Mouse (Mus musculus) monocyte, adult 2 months (primary cell): ENCODE measurements around the gene Capn13.
"Not testable (repeated sequence)": the region's sequence is repeated elsewhere in the genome, so short reads cannot be mapped to it uniquely, and the experiment has no call there.

Experiments
- DNase-seq, 2 experiments: peaks; one replicate each; pipeline ENCODE4 v3.0.0; 2022; ENCODE audit warnings: low spot score in 2 of 2, low read depth in 1 of 2

Capn13 gene

GRCm38 (mm10) chr17:73282702-73283101 is 118.0 kb downstream of the Capn13 start:
- not testable (repeated sequence) for DNase-seq

DNA sequence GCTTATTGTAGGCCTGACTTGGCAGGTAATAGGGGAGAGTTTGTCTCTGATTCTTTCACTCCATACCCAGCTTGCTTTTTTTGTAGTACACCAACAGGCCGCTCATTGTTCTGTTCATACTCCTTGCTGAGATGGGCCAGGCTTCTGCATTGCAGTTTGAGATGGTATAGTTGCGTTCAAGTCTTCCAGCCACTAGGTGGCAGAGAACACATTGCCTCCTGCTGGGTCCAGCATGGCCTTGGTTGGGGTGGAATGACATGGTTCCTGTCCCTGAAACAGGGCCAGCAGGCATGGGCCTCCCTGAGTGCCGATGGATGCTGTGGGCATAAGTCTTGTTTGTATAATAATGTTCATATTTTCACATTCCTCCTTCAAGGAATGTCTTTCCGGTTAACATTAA is 122.9 kb downstream of the Capn13 start:
- no peak for DNase-seq

GRCm38 (mm10) chr17:73275066-73275465 is 125.6 kb downstream of the Capn13 start:
- DNase-seq, result no peak

DNA sequence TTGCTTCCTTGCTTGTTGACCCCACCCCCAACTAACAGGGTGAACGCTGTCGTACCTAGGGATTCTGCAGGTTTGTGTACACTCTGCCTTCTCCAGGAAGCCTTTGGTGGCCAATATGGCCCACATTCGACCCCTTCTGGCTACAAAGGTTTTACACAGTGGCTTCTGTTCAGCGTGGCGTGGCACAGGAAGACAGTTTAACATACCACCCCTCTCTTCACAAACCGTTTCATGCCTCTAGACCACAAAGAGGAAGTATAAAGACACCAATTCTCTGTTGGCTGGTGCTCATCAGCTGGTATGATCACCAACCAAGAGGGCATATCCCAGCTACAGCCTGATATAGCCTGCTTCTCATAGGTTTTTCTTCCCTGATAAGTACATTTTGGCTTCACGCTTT is 126.9 kb downstream of the Capn13 start:
- no peak for DNase-seq

GRCm38 (mm10) chr17:73271797-73272600 is 128.7 kb downstream of the Capn13 start:
- no peak for DNase-seq

DNA sequence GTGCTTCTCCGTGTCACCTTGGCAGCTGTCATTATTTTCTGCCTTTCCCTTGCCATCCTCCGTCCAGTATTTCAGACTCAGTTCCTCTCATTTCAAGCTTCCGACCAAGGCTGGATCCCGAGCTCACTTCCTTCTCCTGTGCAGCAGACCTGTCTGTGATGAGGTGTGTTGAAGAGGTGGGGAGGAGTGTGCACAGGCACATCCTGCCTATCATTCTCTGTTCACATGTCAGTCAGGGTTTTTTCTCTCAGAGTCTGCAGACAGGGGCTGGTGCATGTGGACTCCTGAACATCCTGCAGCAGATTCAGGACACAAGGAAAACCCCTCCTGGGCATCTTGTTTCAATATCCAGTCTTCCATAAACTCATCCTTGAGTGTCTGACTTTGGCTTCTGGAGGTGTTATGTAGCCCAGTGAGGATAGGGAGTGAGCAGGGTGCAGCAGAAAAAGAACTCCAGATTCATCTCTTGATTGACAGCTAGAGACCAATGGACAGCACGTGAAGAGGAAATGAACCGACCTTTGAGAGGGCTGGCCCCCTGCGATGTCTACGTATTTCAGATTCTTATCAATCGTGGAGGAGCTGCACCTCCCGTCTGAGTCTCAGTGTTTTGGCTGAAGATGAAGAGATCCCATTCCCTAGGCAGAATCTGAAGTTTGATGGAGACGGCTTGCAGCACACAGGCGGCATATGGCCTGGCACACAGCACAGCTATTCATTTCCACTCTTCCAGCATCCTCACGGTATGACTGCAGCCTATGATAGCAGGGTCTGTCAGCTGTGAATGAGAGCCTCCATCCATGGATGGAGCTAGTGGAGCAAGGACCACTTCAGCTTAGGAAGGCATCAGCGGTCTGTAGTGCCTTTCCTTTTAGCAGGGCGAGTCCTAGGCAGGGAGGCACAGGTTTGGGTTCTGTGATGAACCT is 129.5 kb downstream of the Capn13 start:
- no peak for DNase-seq

DNA sequence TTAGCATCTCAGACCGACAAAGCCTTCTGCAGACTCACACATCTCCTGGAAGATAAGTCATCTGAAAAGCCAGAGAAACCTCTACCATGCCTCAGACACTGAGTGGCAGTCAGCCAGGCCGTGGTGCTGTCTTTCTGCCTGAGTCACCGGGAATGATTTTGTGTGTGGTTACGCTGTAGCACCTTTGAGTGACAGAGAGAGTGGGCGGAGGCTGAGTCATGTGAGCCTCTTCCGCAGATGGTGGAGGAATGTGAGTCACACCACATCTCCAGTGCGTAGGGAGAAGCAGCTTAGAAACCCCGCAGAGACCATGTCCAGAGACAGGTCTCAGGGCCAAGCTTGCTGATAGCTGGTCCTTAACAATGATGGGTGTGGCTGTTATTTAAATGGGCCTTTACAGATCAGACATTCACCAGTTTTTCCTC is 137.6 kb downstream of the Capn13 start:
- DNase-seq, result peak in 1 of 2 experiments; percentile 24

DNA sequence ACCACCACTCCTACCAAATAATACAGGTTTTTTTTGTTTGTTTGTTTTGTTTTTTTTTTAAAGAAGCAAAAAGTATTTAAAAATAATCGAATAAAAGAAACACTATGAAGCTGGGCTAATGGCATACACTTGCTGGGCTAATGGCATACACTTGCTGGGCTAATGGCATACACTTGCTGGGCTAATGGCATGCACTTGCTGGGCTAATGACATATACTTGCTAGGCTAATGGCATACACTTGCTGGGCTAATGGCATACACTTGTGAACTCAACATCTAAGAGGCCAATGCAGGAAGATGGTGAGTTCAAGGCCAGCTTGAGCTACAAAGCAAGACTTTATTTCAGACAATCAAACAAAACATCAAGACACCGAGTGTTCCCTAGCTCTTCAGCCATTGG is 138.1 kb downstream of the Capn13 start:
- DNase-seq, result no peak

DNA sequence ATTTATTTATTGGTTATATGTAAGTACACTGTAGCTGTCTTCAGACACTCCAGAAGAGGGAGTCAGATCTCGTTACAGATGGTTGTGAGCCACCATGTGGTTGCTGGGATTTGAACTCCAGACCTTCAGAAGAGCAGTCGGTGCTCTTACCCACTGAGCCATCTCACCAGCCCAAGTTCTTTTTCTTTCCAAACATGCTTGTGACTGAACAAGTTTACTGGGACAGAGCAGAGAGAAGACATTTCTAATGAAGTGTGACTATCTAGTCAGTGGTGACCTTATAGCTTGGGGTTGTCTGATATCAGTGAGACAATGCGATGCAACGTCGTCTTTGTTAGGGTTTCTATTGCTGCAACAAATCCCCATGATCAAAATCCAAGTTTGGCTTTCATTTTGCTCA is 141.4 kb downstream of the Capn13 start:
- not testable (repeated sequence) for DNase-seq

DNA sequence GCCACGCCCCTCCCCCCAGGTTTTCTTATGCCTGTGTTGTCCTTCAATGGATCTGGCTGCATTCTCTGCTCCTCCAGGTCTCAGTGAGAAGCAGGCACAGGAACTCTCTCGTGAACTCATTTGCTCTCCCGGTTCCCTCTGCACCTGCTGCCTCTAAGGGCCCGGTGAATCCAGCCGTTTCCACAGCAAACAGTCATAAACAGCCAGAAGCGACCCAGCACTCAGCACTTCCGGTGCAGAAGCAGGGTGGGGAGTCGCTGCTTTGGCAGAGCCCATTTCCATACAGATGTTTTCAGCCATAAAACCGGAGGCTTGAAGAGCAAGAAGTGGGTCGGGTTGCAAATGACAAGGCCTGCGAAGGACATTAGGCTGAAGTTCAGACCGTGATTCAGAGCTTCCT is 142.0 kb downstream of the Capn13 start:
- no peak for DNase-seq
